Mouse (Mus musculus): Measurements from ENCODE around the gene Rab3a.
A peak's percentile ranks its signal among the peaks of the same experiment; 100 is the strongest.

The Rab3a gene

GRCm38 (mm10) chr8:70758616-70759561 lies 4.4 kb downstream of the Rab3a start:
- no peak for DNase-seq (ENCODE audit: low spot score in 2 of 2)

GRCm38 (mm10) chr8:70760350-70760749 lies 5.9 kb downstream of the Rab3a start:
- no peak for DNase-seq (ENCODE audit: low spot score in 2 of 2)

- DNase-seq (ENCODE audit: low spot score in 2 of 2) = peak; percentile 93 to 96
Observed at GRCm38 (mm10) chr8:70760775-70761406, 6.4 kb downstream of the Rab3a start, which contains the start of gene Mpv17l2. TSS of gene Mpv17l2 (minus strand) at chr8:70760946.

- no peak for DNase-seq (ENCODE audit: low spot score in 2 of 2)
Observed at GRCm38 (mm10) chr8:70762118-70762517, 7.6 kb downstream of the Rab3a start.

- DNase-seq (ENCODE audit: low spot score in 2 of 2) = peak; percentile 61 to 81
Observed at GRCm38 (mm10) chr8:70763354-70763753, 8.9 kb downstream of the Rab3a start.

- no peak for DNase-seq (ENCODE audit: low spot score in 2 of 2)
Observed at GRCm38 (mm10) chr8:70764026-70764425, 9.5 kb downstream of the Rab3a start.

GRCm38 (mm10) chr8:70764676-70765075 lies 10.2 kb downstream of the Rab3a start:
- no peak for DNase-seq (ENCODE audit: low spot score in 2 of 2)

GRCm38 (mm10) chr8:70765329-70765728 lies 10.8 kb downstream of the Rab3a start:
- no peak for DNase-seq (ENCODE audit: low spot score in 2 of 2)

GRCm38 (mm10) chr8:70765838-70766570 lies 11.5 kb downstream of the Rab3a start:
- peak; percentile 64 to 67 for DNase-seq (ENCODE audit: low spot score in 2 of 2)

GRCm38 (mm10) chr8:70766571-70767440 lies 12.3 kb downstream of the Rab3a start:
- DNase-seq (ENCODE audit: low spot score in 2 of 2) = no peak

GRCm38 (mm10) chr8:70767503-70767902 lies 13.0 kb downstream of the Rab3a start:
- DNase-seq (ENCODE audit: low spot score in 2 of 2) = no peak

- no peak for DNase-seq (ENCODE audit: low spot score in 2 of 2)
Observed at GRCm38 (mm10) chr8:70768231-70768776, 13.8 kb downstream of the Rab3a start.

GRCm38 (mm10) chr8:70768956-70769355 lies 14.5 kb downstream of the Rab3a start:
- DNase-seq (ENCODE audit: low spot score in 2 of 2) = no peak

- DNase-seq (ENCODE audit: low spot score in 2 of 2) = peak; percentile 95 to 100
Observed at GRCm38 (mm10) chr8:70769359-70769758, 14.9 kb downstream of the Rab3a start.

- DNase-seq (ENCODE audit: low spot score in 2 of 2) = no peak
Observed at GRCm38 (mm10) chr8:70769858-70770257, 15.4 kb downstream of the Rab3a start.

- no peak for DNase-seq (ENCODE audit: low spot score in 2 of 2)
Observed at GRCm38 (mm10) chr8:70770748-70771147, 16.3 kb downstream of the Rab3a start.

- DNase-seq (ENCODE audit: low spot score in 2 of 2) = no peak
Observed at GRCm38 (mm10) chr8:70771217-70771616, 16.7 kb downstream of the Rab3a start.

- no peak for DNase-seq (ENCODE audit: low spot score in 2 of 2)
Observed at GRCm38 (mm10) chr8:70772075-70772474, 17.6 kb downstream of the Rab3a start.

- no peak for DNase-seq (ENCODE audit: low spot score in 2 of 2)
Observed at GRCm38 (mm10) chr8:70772890-70773289, 18.4 kb downstream of the Rab3a start.

GRCm38 (mm10) chr8:70773410-70773809 lies 18.9 kb downstream of the Rab3a start:
- no peak for DNase-seq (ENCODE audit: low spot score in 2 of 2)

- no peak for DNase-seq (ENCODE audit: low spot score in 2 of 2)
Observed at GRCm38 (mm10) chr8:70773833-70774232, 19.4 kb downstream of the Rab3a start.
